Mouse (Mus musculus): ENCODE results near the gene Fam222a. TPM values are rescaled to one million over a fixed set of nuclear protein-coding genes. Genes with fewer than 3 reads are reported as not detected.

Gene Fam222a
- total RNA-seq, 2 experiments from 2014 or later, result 10.9 to 11.0 TPM

DNA sequence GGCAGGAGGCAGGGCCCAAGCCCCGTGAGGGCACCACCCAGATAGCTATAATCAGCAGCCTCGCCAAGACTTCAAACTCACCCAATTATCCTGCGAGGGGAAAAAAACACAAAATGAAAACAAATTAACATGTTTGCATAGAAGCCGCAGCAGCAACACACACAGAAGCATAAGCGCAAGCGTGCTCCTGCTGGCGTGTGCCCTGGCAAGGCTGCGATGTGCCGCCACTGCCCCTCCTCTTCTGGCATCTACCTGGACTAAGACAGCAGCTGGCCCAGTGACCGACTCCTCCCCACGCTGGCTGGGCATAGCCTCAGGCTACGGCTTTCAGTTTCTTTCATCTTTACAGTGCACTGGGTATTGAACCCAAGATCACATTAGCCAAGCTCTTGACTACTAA, 13.7 kb downstream of the Fam222a start:
- DNase-seq (ENCODE audit: low spot score in 2 of 2), result no peak

DNA sequence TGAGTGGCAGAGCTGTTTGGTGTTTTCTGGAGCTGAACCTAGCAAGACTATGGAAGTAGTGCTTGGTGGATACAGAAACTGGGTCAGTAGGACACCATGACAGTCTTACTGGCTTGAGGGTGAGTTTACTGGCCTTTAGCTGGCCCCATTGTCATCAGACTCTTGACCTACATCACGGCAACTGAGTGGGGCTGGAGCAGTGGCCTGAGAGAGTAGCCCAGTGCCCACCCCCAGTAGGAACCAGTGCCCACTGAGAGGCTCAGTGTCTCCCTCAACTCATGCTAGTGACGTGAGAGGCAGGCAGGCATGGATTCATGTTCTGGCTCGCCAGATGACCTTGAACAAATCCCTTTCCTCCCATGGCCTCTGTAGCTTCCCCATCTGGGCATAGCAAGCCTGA, 15.2 kb downstream of the Fam222a start:
- no peak for DNase-seq (ENCODE audit: low spot score in 2 of 2)

DNA sequence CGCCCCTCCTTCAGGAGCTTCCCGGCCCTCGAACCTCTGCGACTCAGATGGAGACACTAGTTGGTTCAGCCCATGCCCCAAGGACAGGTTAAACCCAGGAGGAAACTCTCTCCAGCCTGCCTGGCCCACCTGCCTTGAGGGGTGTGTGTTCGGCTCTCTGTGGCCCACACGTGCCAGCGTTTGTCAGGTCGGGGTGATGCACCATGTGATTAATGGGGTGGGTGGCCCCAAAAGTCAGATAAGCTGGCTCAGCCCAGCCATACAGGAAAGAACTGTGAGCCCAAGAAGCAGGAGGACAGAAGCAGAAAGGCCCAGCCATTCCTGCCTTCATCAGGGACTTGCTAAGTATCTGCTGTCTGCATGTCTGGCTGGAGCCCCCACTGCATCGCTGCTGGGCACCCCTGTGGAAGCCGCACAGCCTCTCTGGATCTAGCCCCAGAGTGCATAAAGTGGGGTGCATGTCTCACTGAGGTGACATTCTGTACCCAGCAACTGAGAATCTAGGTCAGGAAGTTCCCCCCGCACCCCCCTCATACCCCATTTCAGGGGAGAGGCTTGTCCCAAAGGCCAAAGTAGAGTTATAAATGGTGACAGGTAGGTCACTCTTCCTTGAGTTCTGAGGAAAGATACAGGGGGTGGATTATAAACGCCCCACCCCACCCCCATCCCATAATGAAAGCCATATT, 15.8 kb downstream of the Fam222a start:
- no peak for DNase-seq (ENCODE audit: low spot score in 2 of 2)

DNA sequence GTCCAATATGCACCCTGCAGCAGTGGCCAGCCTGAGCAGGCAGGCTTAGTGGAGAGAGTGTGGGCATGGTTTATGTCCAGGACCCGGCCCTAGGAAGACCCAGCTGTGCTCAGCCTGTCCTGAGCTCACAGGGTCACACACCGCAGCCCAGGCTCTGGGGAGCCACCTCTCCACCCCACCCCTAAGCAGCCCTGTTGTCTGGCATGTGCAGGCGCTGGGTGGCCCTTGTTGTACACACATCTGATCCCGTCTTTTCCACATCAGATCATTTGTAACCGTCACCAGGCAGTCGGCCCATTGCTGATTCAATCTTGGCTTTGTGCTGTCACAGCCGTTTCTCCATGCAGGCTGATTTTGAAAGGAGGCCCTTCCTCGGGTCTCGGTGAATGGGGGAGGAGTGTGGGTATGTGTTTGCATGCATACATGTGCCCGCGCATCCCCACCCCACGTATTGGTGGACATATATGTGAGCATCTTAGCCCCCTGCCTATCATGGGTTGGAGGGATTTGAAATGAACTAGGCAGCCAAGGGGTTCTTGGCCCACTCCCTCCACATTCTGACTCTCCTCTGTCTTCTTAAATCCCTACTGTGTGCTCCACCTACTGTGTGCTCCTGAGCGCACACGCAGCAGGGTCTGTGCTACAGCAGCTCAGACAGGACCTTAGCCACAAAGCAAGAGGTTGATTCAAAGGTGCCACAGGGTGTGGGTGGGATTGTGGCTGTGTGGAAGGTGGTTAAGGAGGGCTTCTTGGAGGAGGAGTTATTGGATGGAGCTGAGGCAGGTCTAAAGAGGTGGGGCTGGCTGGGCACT, 16.7 kb downstream of the Fam222a start:
- no peak for DNase-seq (ENCODE audit: low spot score in 2 of 2)

DNA sequence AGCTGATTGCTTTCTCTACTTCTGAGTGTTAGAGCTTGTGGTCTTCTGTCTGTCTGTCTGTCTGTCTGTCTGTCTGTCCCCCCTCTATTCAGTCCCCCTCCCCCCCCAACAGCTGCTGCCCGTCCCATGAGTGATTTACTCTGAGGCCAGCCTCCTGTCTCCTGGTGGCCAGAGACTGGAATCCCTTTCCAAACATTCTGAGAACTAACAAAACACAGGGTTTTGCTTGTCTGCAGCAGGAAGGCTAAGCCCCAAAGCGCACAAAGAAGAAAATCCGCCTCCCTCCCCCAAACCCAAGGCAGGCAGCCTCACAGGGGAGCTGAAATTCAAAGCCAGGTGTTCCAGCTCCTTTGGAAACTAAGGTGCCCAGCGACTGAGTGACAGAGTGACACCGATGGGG, 17.9 kb downstream of the Fam222a start:
- no peak for DNase-seq (ENCODE audit: low spot score in 2 of 2)

DNA sequence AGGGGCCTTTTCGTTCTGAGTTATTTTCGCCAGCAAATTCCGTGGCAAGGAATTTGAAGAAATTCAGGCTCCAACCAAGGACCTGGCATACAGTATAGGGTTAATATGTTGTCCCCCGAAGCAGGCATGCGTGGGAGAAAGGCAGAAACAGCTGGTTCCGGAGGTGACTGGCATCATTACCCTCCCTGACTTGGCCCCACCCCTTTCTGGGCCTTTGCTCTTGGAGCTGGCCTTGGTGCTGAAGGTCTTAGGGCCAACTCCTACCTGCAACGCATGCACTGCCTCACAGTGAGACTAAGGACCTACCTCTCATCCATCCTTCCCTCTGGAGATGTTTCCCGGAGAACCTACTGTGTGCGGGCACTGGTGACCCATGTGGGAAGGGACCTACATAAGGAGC, 20.1 kb downstream of the Fam222a start:
- no peak for DNase-seq (ENCODE audit: low spot score in 2 of 2)

DNA sequence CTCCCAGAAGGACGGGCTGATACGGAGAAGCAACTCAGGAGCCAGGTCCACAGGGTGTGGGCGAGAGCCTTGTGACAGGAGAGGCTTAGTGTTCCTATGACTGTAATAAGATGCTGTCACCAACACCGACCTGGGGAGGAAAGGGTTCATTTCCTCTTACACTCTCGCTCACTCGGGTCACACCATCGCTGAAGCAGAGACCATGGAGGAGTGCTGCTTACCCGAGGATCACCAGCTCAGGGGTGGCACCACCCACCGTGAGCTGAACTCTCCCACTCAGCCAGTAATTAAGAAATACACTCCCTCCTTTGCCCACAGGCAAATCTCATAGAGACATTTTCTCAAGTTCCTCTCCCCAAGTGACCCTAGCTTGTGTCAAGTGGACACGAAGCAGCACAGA, 20.6 kb downstream of the Fam222a start:
- DNase-seq (ENCODE audit: low spot score in 2 of 2), result no peak

DNA sequence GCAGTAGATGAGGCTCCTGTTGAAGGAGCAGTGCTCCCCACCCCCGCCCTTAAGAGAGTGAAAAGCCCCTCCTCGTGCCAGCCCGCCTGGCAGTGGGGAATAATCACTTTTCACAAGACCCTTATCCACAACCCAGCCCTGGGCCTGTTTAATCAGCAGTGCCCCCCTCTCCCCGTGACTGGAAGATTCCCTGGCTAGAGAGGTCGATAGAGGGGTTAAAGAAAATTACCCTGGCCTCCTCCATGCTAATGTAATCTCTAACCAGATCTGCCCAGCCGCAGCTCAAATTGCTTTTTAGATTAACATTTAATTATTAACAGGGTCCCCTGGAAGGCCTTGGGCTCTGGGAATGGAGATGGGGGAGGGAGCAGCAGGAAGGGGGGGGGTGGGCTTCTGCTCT, 21.2 kb downstream of the Fam222a start:
- no peak for DNase-seq (ENCODE audit: low spot score in 2 of 2)

DNA sequence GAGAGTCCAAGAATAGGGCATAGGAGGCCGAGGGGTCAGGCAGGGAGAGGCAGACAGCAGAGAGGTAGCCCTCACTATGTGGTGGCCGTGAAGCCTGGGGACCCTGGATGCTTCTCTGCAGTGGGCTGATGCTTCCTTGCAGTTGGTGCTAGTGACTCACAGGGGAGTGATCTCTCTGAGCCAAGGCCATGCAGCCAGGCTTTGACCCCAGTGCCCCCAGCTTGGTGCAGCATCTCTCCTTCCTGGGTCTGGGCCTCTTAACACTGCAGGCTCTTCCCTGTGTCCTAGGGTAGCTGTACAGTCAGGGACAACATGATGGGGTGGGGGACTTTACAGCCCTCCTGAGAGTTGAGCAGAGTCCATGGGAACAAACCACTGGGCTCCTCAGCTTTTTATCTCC, 21.6 kb downstream of the Fam222a start:
- no peak for DNase-seq (ENCODE audit: low spot score in 2 of 2)

DNA sequence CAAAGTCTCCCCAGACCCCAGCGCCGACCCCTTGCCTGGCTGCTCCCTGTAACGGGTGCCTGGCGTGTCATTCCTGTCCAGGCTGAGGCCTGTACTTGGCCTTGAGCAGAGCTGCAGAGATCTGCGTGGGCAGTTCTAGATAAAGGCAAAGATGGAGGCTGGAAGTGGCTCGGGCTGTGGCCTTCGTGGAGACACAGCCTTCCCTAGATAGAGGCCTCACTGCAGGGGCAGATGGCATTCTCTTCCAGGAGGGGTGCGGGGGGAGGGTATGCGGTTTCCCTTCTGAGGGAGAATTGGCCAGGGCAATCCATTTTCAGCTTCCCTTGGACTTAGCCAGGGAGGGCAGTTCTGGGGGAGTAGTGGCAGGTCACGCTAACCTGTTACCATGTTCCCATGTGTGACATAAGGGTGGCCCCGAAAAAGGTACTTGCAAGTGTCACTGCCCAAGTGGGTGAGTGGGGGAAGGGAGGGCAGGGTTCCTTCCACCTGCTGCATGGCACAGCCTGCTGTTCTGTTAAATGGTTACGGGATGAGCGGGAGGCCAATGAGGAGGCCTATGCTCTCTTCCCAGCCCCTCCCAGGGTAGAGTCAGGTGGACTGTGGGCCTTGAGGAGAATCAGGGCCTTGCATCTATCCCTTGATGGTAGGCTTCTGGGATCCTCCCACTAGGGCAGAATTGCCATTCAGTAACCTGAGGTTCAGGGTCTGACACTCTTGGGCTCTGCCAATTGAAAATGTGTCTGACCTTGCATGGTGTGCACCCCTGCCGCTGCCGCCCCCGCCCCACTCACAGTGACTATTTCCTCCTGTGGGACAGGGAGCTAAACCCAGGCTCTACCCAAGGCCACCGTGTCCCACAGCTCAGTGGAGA, 22.5 kb downstream of the Fam222a start:
- DNase-seq (ENCODE audit: low spot score in 2 of 2), result no peak

DNA sequence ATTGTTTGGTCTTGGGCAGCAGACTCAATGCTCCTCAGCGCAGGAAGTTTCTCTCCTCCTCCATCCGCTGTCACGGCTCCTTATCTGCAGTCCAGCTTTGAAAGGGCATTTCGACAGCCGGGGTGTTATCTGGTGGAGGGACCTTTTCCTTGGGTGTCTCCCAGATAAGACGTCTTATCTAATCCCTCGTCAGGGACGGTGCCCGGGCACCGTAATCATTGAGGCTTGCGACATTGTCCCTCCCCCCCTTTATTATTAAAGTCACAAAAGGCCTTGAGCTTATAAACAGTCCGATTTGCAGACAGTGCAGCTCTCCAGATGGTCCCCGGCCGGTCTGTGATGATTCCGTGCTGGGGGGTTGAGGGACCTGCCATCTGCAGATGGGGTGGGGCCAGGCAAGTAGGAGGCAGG, 23.3 kb downstream of the Fam222a start:
- DNase-seq (ENCODE audit: low spot score in 2 of 2), result no peak

DNA sequence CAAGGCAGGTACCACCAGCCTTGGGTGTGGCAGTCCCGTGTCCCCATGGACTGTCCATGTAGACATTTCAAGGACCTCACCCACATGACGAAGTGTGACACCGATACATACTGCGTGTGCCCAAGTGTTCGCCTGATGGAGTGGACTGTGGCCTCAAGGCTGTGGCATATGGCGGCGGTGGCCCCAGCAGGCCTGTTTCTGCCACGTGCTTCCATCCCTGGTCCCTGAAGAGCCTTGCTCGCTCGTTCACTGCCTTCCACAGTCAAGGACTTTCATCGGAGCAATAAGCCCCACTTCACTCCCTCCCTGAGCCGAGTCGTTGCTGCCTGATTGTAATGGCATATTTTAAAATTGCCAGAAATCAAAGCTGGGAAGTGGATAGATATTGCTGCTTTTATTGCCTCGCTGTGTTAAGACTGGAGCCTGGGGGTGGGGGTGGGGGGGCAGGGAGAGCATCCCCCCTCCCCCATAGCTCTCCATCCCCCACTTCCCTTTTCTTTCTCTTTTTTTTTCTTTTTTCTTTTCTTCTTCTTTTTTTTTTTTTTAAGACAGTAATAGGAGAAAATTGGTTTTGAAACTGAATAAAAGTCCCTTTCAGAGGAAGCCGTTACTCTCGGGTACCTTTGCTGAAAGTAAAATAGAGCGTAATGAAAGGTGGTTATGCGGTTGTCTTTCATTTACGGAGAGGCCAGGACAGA, 24.8 kb downstream of the Fam222a start:
- DNase-seq (ENCODE audit: low spot score in 2 of 2), result no peak

DNA sequence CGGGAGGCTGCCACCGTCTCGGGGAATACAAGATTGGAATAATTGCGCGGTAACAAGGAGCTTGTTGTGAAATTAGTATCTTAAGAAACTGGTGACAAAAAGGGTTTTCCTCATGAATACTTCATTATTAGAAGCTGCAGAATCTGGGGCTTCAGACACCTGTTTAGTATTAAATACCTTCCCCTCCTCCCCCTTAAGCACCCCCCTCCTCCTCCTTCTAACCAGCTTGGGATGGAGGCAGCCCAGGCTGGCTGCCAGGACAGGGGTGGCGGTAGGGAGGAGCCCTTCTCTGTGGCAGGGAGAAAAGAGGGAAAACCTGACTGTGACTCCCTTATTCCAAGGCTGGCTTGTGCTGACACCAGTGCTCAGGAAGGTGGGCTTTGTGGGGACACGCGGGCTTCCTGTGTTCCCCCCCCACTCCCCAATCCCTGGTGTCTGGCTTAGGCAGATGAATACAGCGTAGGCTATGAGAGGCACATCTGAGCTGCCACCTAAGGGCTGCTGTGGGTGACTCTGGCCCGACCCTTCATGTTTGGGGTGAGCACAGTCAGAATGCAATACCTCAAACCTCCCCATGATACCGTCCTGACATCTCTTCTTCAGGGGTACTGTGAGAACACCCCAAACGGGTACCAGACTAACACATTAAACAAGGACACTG, 25.5 kb downstream of the Fam222a start:
- DNase-seq (ENCODE audit: low spot score in 2 of 2), result no peak

DNA sequence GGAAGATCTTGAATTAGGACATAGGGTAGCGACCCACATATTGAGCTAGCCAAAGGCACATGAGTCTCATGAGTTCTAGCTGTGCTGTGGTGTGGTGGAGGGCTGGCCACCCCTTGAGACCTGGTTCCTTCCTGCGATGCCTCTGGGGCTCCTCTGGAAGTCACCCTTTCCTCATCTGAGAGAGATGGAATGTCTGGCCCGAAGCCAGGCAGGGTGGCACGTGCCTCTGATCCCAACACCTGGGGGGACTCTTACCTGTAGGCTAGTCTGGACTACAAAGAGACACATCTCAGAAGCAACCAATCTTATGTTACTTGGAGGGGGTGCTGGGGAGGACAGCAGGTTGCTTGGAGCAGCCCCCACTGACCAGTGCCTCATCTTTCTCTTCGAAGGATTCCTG, 26.1 kb downstream of the Fam222a start:
- DNase-seq (ENCODE audit: low spot score in 2 of 2), result no peak

DNA sequence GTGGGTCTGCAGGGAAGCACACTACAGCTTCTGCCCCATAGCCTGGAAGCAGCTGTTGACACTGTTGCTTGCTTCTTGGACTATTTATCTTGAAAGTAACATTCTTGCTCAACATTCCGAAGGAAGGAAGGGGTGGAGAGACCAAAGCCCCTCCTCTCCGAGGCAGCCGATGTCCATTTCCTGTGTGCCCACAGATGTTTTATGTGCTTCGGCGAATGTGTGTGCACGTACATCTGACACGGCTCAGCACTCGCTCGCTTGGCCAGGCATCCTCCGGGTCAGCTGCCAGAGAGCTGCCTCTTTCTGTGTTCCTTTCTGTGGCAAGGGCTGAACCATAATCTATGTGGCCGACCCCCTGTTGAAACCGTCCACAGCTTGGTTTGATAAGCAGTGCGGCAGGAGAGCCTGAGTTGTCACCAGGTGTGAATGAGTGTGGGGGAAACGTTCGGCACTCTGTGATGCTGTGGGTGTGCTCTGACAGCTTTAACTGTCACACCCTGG, 27.0 kb downstream of the Fam222a start:
- no peak for DNase-seq (ENCODE audit: low spot score in 2 of 2)

DNA sequence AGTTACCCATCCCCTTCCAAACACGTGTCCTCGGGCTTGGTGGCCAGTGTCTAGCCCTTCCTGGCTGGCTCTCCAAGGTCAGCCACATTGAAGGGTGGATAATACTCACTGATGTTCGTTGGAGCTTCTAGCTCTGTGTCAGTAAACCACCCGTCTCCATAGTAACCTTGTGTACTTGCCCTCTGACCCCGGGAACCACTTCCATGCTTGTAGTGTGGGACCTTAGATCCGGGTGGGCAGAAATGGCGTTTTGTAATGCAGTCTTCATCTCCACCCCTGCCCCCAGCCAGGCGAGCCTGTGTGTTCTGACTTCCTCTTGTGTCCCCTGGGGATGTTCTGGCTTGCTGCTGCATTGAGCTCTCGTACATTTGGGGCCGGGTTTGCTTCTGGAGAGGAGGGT, 28.8 kb downstream of the Fam222a start:
- no peak for DNase-seq (ENCODE audit: low spot score in 2 of 2)

DNA sequence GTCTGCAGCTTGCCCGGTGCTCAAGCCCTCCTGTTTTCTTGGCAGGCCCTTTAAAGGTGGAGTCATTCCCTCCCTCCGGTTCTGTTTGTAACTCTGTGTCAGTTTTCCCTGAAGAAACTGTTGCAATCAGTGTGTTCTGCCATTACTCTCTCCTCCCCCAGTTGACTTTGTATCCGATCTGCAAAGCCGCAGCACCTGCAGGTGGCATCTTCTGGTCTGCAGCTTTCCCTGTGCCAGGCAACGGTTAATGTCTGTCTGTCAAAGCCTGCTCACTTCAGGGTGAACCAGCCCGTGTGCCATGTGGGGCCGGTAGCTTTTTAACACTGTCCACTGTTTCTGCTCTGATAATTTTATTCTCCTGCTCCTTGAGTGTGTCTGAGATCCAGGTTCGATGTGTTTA, 29.4 kb downstream of the Fam222a start:
- no peak for DNase-seq (ENCODE audit: low spot score in 2 of 2)

DNA sequence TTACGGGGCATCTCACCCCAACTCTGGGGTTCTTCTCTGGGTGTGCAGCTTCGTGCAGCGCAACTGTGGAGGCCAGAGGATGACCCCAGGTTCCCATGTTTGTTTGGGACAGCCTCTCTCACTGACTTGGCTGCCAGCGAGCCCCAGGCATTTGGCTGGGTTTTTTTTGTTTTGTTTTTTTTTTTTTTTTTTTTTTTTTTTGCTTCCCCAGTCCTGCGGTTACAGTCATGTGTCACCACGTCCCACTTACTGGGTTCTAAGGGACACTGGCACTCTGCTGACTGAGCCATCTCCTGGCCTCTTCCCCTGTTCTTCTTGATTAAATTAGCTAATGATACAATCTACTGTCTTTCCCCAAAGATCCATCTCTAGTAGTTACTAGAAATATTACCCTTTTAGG, 29.8 kb downstream of the Fam222a start:
- DNase-seq (ENCODE audit: low spot score in 2 of 2), result no peak

DNA sequence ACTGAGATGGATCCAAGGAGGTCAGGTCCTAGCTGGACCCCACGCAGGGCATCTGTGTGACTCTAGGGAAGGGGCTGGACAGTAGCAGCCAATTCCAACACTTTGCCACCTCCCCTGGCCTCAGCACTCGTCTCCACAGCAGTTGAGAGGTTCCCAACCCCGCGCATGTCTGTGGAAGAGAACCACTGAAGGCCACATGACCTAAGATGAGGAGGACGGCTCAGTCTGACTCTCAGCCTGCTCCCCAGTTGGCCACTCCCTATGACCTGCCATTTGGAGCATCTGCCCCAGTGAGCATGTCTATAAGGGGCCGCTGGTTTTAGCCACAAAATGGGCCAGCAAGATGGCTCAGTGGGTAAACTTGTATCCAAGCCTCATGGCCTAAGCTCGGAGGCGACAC, 34.2 kb downstream of the Fam222a start:
- no peak for DNase-seq (ENCODE audit: low spot score in 2 of 2)

DNA sequence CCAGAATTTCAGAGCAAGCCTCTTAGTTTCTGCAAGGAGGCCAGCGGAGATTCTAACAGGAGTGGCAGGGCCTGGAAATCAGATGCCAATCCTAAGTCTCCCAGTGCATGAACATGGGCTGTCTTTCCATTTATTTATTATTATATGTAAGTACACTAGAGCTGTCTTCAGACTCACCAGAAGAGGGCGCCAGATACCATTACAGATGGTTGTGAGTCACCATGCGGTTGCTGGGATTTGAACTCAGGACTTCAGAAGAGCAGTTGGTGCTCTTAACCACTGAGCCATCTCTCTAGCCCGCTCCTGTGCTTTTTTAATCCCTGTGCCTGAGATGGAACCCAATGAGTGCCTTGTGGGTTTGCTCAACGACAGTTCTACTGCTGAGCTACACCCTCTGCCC, 36.2 kb downstream of the Fam222a start:
- DNase-seq (ENCODE audit: low spot score in 2 of 2), result no peak

Measured in left cerebral cortex, adult 18-20 months (tissue).